Mouse (Mus musculus): ENCODE measurements around the gene Dock9.

GRCm38 (mm10) chr14:121706482-121706901, 91.1 kb downstream of the Dock9 start:
- TF ChIP-seq CTCF (IDR thresholded peaks at IDR 0.05; ENCODE audit: insufficient read depth, low read depth, low read length) (no peak), POLR2A (IDR thresholded peaks at IDR 0.05; ENCODE audit: insufficient read depth, low read depth, low read length) (no peak)

Data from olfactory bulb, adult 2 months (tissue).